Mouse (Mus musculus) embryonic facial prominence, embryonic 15.5 days (tissue): ENCODE results near the gene Arnt. TPM values are rescaled to one million over a fixed set of nuclear protein-coding genes. Genes with fewer than 3 reads are reported as not detected.
A peak's percentile ranks its signal among the peaks of the same experiment; 100 is the strongest.

Experiments used
- ATAC-seq: fragments of 200-750 bp; cut with Nextera tagmentation; 2 replicates; pipeline ENCODE4 v1.8.0; 2017; ENCODE audit warnings: low read depth, moderate TSS enrichment; ENCODE audit not compliant: insufficient number of reproducible peaks, low FRiP score, low TSS enrichment
- H3K27ac ChIP-seq: fragments of 300-500 bp; sonication (generic); replicated peaks from 2 replicates; pipeline ENCODE4 v1.5.1; 2015; ENCODE audit warnings: mild to moderate bottlenecking, inconsistent platforms
- H3K27me3 ChIP-seq: fragments of 300-500 bp; sonication (generic); 2 replicates; pipeline ENCODE4 v1.6.1; 2015; ENCODE audit warnings: inconsistent platforms
- H3K36me3 ChIP-seq: fragments of 300-500 bp; sonication (generic); 2 replicates; pipeline ENCODE4 v1.6.1; 2015; ENCODE audit warnings: mild to moderate bottlenecking, inconsistent platforms
- H3K4me1 ChIP-seq: fragments of 300-500 bp; sonication (generic); 2 replicates; pipeline ENCODE4 v1.6.1; 2015; ENCODE audit warnings: inconsistent platforms
- H3K4me2 ChIP-seq: fragments of 300-500 bp; sonication (generic); replicated peaks from 2 replicates; pipeline ENCODE4 v1.6.1; 2015; ENCODE audit warnings: mild to moderate bottlenecking, inconsistent platforms
- H3K4me3 ChIP-seq: fragments of 300-500 bp; sonication (generic); replicated peaks from 2 replicates; pipeline ENCODE4 v1.5.1; 2015; ENCODE audit warnings: mild to moderate bottlenecking, inconsistent platforms
- H3K9ac ChIP-seq: fragments of 300-500 bp; sonication (generic); 2 replicates; pipeline ENCODE4 v1.6.1; 2015; ENCODE audit warnings: inconsistent platforms
- H3K9me3 ChIP-seq: fragments of 300-500 bp; sonication (generic); replicated peaks from 2 replicates; pipeline ENCODE4 v1.6.1; 2016; ENCODE audit warnings: inconsistent platforms
- WGBS: fragments of 180-500 bp; shearing (Covaris S2); methylation state at CpG from one replicate; pipeline ENCODE4 v1.1.7; 2015; 5-methylcytosine and 5-hydroxymethylcytosine counted together
- polyA plus RNA-seq: library from polyadenylated mRNA; unstranded; fragments of >200 nt; fragmentation: Nextera tagmentation; extraction: Ambion mirVana; gene quantifications from 2 replicates; pipeline ENCODE4 v1.2.1, GENCODE M21; 2015

Arnt gene
- polyA plus RNA-seq, 1 experiment from 2014 or later, result 50.2 TPM

GRCm38 (mm10) chr3:95459381-95459780 is 25.2 kb downstream of the Arnt start:
- H3K9ac ChIP-seq, result no peak overlapping the region
- no peaks in the 10 kb centered on the region for H3K27me3 ChIP-seq
- 26% methylated on average over 1 of the region's 1 CpGs for WGBS
- no peak for ATAC-seq
- no peak overlapping the region for H3K4me3 ChIP-seq
- no peak overlapping the region for H3K4me2 ChIP-seq
- no peaks in the 10 kb centered on the region for H3K9me3 ChIP-seq
- H3K27ac ChIP-seq, result no peak overlapping the region
- no peaks in the 10 kb centered on the region for H3K4me1 ChIP-seq
- H3K36me3 ChIP-seq, result peaks cover 10% of the 10 kb centered on the region; the same call in 1 of the 2 replicates

- Histone ChIP-seq H3K36me3 (peaks cover 26% of the 10 kb centered on the region), H3K9ac (no peak overlapping the region), H3K4me2 (no peak overlapping the region), H3K27ac (no peak overlapping the region), H3K27me3 (no peaks in the 10 kb centered on the region), H3K4me3 (no peak overlapping the region), H3K9me3 (no peaks in the 10 kb centered on the region), H3K4me1 (no peaks in the 10 kb centered on the region)
- no peak for ATAC-seq
Observed at GRCm38 (mm10) chr3:95463852-95464251, 29.7 kb downstream of the Arnt start.

DNA sequence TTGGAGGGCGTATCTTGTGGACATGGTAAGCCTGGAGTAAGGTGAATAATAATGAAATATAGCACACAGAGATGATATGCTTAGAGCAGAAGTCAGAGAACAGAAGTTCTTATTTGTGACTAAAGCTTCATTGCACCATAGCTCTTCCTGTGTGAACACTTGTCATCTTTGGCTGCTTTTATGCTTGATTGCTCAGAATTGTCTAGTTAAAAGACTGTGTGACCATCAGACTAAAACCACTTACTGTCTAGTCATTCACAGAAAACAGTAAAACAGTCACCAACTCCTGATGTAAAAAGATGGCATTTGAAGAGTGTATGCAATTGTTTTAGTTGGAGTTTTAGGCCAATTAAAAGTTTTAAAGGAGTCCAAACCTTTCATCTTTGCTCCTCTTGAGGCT is 44.8 kb downstream of the Arnt start:
- ATAC-seq, result no peak
- Histone ChIP-seq H3K9ac (no peak overlapping the region), H3K4me3 (no peak overlapping the region), H3K4me2 (no peak overlapping the region), H3K27me3 (no peaks in the 10 kb centered on the region), H3K36me3 (peaks cover 78% of the 10 kb centered on the region), H3K27ac (no peak overlapping the region), H3K4me1 (no peaks in the 10 kb centered on the region), H3K9me3 (no peaks in the 10 kb centered on the region)
- 100% methylated on average over 1 of the region's 1 CpGs for WGBS

DNA sequence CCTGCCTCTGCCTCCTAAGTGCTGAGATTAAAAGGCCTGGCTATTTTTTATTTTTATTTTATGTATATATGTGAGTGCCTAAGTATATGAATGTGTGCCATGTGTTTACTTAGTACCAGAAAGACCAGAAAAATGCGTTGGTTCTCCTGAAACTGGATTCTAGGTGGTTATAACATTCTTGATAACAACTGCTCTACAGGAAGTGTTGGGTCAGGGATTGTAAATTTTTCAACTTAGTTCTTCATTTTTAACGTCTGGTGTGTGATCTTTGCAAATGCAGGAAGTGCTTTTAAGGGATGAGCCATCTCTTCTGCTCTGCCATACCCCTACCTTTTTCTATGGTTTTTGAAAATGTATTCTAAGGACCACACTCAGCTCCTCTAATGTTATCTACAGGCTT is 52.2 kb downstream of the Arnt start:
- H3K9ac ChIP-seq, result no peak overlapping the region
- ATAC-seq, result no peak
- 82% methylated on average over 2 of the region's 2 CpGs for WGBS
- H3K4me1 ChIP-seq, result no peaks in the 10 kb centered on the region
- peaks cover 54% of the 10 kb centered on the region for H3K36me3 ChIP-seq
- no peak overlapping the region for H3K27ac ChIP-seq
- H3K4me3 ChIP-seq, result no peak overlapping the region
- no peaks in the 10 kb centered on the region for H3K27me3 ChIP-seq
- no peak overlapping the region for H3K4me2 ChIP-seq
- no peaks in the 10 kb centered on the region for H3K9me3 ChIP-seq

DNA sequence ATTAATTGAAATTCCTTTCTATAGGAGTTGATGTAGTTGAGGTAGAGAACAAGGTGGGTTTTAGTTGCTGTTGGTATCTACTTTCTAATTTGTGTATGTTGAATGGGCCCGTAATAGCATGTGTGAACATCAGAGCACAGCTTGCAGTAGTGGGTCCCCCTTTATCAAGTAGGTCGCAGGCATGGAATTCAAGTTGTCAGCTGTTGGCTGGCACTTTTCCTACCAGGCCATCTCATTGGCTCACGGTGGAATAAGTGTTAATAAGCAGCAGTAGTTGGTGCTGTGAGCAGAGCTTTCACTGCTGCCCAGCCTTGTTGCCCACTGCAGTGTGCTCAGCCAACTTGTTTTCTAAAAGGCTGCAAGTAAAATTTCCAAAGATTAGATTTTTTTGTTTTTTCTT is 54.5 kb downstream of the Arnt start:
- no peak overlapping the region for H3K27ac ChIP-seq
- no peaks in the 10 kb centered on the region for H3K4me1 ChIP-seq
- no peak overlapping the region for H3K4me3 ChIP-seq
- H3K27me3 ChIP-seq, result no peaks in the 10 kb centered on the region
- ATAC-seq, result no peak
- H3K9me3 ChIP-seq, result no peaks in the 10 kb centered on the region
- H3K9ac ChIP-seq, result no peak overlapping the region
- WGBS, result 95% methylated on average over 3 of the region's 3 CpGs
- no peak overlapping the region for H3K4me2 ChIP-seq
- peaks cover 53% of the 10 kb centered on the region for H3K36me3 ChIP-seq

DNA sequence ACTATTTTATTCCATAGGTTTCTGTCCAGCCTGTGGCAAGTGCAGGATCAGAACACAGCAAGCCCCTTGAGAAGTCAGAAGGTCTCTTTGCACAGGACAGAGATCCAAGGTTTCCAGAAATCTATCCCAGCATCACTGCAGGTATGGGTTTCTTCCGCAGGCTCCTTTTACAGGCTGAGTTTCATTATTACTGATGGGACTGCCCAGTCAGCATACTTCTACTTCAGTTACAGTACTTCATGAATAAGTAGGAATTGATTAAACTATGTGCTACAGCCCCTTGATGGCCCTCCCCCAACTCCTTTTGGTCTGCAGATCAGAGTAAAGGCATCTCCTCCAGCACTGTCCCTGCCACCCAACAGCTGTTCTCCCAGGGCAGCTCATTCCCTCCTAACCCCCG is 56.0 kb downstream of the Arnt start:
- Histone ChIP-seq H3K36me3 (peaks cover 59% of the 10 kb centered on the region), H3K9me3 (no peaks in the 10 kb centered on the region), H3K4me1 (no peaks in the 10 kb centered on the region), H3K4me2 (no peak overlapping the region), H3K27me3 (no peaks in the 10 kb centered on the region), H3K27ac (no peak overlapping the region), H3K9ac (no peak overlapping the region), H3K4me3 (no peak overlapping the region)
- WGBS, result 96% methylated on average over 2 of the region's 2 CpGs
- no peak for ATAC-seq

DNA sequence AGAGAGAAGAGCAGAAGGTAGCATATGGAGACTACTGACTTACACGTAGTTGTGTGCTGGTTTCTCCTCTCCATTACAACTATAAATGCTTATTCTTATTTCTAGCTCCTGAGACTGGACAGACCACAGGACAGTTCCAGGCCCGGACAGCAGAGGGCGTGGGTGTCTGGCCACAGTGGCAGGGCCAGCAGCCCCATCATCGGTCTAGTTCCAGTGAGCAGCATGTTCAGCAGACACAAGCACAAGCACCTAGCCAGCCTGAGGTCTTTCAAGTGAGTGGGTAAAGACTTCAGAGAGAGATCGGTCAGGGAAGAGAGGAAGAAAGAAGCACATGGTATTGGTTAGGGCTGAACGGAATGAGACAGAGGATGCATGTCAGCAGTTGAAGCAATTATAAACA is 60.2 kb downstream of the Arnt start:
- 37% methylated on average over 6 of the region's 6 CpGs for WGBS
- H3K9ac ChIP-seq, result no peak overlapping the region
- ATAC-seq, result no peak; the same call in 1 of the 2 replicates

GRCm38 (mm10) chr3:95498229-95498628 is 64.0 kb downstream of the Arnt start:
- H3K4me1 ChIP-seq, result peaks cover 7% of the 10 kb centered on the region
- WGBS, result 70% methylated on average over 2 of the region's 2 CpGs
- H3K4me2 ChIP-seq, result peak overlapping the region; percentile 49; the same call in 1 of the 2 replicates
- no peaks in the 10 kb centered on the region for H3K9me3 ChIP-seq
- peak overlapping the region; percentile 70 for H3K27ac ChIP-seq
- H3K4me3 ChIP-seq, result no peak overlapping the region
- H3K27me3 ChIP-seq, result no peaks in the 10 kb centered on the region
- H3K9ac ChIP-seq, result no peak overlapping the region
- peaks cover 36% of the 10 kb centered on the region for H3K36me3 ChIP-seq
- ATAC-seq, result no peak

More for the DNA sequence above, 60.2 kb downstream of the Arnt start:
- Histone ChIP-seq H3K4me1 (peaks cover 7% of the 10 kb centered on the region), H3K4me3 (no peak overlapping the region), H3K36me3 (peaks cover 61% of the 10 kb centered on the region), H3K9me3 (no peaks in the 10 kb centered on the region), H3K4me2 (no peak overlapping the region), H3K27me3 (no peaks in the 10 kb centered on the region), H3K27ac (peak overlapping the region; percentile 45)

GRCm38 (mm10) chr3:95499024-95499423 is 64.8 kb downstream of the Arnt start, which contains the start of gene Ctsk:
Ctsk (plus strand) TSS chr3:95499256.
- Histone ChIP-seq H3K4me3 (peak within 1 kb of the TSS; percentile 40), H3K4me1 (peaks cover 7% of the 10 kb centered on the region), H3K27me3 (no peaks in the 10 kb centered on the region), H3K36me3 (peaks cover 35% of the 10 kb centered on the region), H3K9me3 (no peaks in the 10 kb centered on the region), H3K27ac (peak within 1 kb of the TSS; percentile 77), H3K4me2 (peak within 1 kb of the TSS; percentile 49), H3K9ac (no peak within 1 kb of the TSS)
- WGBS, result 49% methylated on average over 7 of the region's 7 CpGs
- ATAC-seq, result peak; percentile 71

GRCm38 (mm10) chr3:95499496-95500140 is 65.4 kb downstream of the Arnt start:
- H3K27ac ChIP-seq, result peak overlapping the region; percentile 77
- no peak overlapping the region for H3K9ac ChIP-seq
- H3K36me3 ChIP-seq, result peaks cover 29% of the 10 kb centered on the region
- peaks cover 7% of the 10 kb centered on the region for H3K4me1 ChIP-seq
- ATAC-seq, result no peak; the same call in 1 of the 2 replicates
- no peaks in the 10 kb centered on the region for H3K27me3 ChIP-seq
- peak overlapping the region; percentile 40 for H3K4me3 ChIP-seq
- 27% methylated on average over 10 of the region's 10 CpGs for WGBS
- H3K9me3 ChIP-seq, result no peaks in the 10 kb centered on the region
- peak overlapping the region; percentile 49 for H3K4me2 ChIP-seq

DNA sequence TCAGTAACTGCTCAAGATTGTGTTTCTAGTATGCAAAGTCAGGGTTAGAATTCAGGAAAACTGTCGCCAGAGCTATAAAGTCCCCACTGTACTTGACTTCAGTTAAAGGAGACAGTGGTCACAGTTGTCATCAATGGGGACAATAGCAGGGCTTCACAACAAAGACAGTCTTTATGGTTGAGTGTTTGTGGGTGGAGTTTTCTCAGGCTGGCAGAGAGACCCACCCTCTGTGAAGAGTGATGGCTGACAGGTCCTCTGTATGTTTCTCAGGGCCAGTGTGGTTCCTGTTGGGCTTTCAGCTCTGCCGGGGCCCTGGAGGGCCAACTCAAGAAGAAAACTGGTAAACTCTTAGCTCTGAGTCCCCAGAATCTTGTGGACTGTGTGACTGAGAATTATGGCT is 68.1 kb downstream of the Arnt start:
- Histone ChIP-seq H3K27ac (no peak overlapping the region), H3K4me2 (no peak overlapping the region), H3K9ac (no peak overlapping the region), H3K36me3 (peaks cover 11% of the 10 kb centered on the region; the same call in 1 of the 2 replicates), H3K4me3 (no peak overlapping the region), H3K4me1 (peaks cover 7% of the 10 kb centered on the region), H3K27me3 (no peaks in the 10 kb centered on the region), H3K9me3 (no peaks in the 10 kb centered on the region)
- WGBS, result 56% methylated on average over 2 of the region's 2 CpGs
- ATAC-seq, result no peak

GRCm38 (mm10) chr3:95509348-95509747 is 75.2 kb downstream of the Arnt start:
- 78% methylated on average over 6 of the region's 6 CpGs for WGBS
- ATAC-seq, result no peak
- no peak overlapping the region for H3K4me3 ChIP-seq
- no peaks in the 10 kb centered on the region for H3K27me3 ChIP-seq
- no peak overlapping the region for H3K4me2 ChIP-seq
- peaks cover 12% of the 10 kb centered on the region; the same call in 1 of the 2 replicates for H3K36me3 ChIP-seq
- H3K27ac ChIP-seq, result no peak overlapping the region
- H3K9me3 ChIP-seq, result no peaks in the 10 kb centered on the region
- H3K4me1 ChIP-seq, result no peaks in the 10 kb centered on the region
- H3K9ac ChIP-seq, result no peak overlapping the region
